ENCODE assay signal across 11 mouse cellular contexts in genomic region chr2:93339373-93340106, GRCm38 (mm10). TPM values are rescaled to one million over a fixed set of nuclear protein-coding genes. Genes with fewer than 3 reads are reported as not detected.
A peak's percentile ranks its signal among the peaks of the same experiment; 100 is the strongest.
DNase-seq lines count a peak whose midpoint lies in the region; ATAC-seq lines count a peak whose summit lies in the region.
"Had no signal": no experiment of that assay in that cellular context is flagged by ENCODE, and none has a peak within 500 bp of the region (broad histone marks: within the 10 kb centered on the region; RNA-seq: fewer than 3 reads in every experiment).

No protein-coding gene starts in this region.

- peak overlapping the region; percentile 13; the same call in 1 of the 2 replicates for H3K4me2 ChIP-seq in neural tube, embryonic 13.5 days
- no peak overlapping the region for H3K4me2 ChIP-seq in hindbrain, embryonic 12.5 days (replicated peaks)
- H3K4me2 ChIP-seq in neural tube, embryonic 15.5 days = no peak overlapping the region

- H3K4me3 ChIP-seq in neural tube, embryonic 13.5 days = no peak overlapping the region
- no peak overlapping the region for H3K4me3 ChIP-seq in hindbrain, embryonic 12.5 days
- no peak overlapping the region for H3K4me3 ChIP-seq in neural tube, embryonic 15.5 days (replicated peaks)
- H3K4me3 ChIP-seq: forebrain, embryonic 10.5 days had no signal

- no peaks in the 10 kb centered on the region for H3K9me3 ChIP-seq in neural tube, embryonic 13.5 days
- no peaks in the 10 kb centered on the region for H3K9me3 ChIP-seq in hindbrain, embryonic 12.5 days (replicated peaks)
- H3K9me3 ChIP-seq in neural tube, embryonic 15.5 days (replicated peaks) = no peaks in the 10 kb centered on the region
- H3K9me3 ChIP-seq: forebrain, embryonic 10.5 days had no signal

- 49% methylated on average over 9 of the region's 9 CpGs for WGBS in neural tube, embryonic 13.5 days
- 55% methylated on average over 9 of the region's 9 CpGs for WGBS in hindbrain, embryonic 12.5 days
- 35% methylated on average over 9 of the region's 9 CpGs for WGBS in neural tube, embryonic 15.5 days

- no peaks in the 10 kb centered on the region for H3K36me3 ChIP-seq in neural tube, embryonic 13.5 days
- H3K36me3 ChIP-seq in hindbrain, embryonic 12.5 days = no peaks in the 10 kb centered on the region
- no peaks in the 10 kb centered on the region for H3K36me3 ChIP-seq in neural tube, embryonic 15.5 days
- H3K36me3 ChIP-seq: forebrain, embryonic 10.5 days had no signal

- 0 out of 2 replicates have a peak, but pooled peaks have one; percentile 19 for ATAC-seq in neural tube, embryonic 13.5 days (ENCODE audit: low read depth)
- ATAC-seq in hindbrain, embryonic 12.5 days (ENCODE audit: low FRiP score) = no peak
- no peak for ATAC-seq in neural tube, embryonic 15.5 days (ENCODE audit: low FRiP score)
- ATAC-seq: inflammation-experienced regulatory T-cells, adult 6 months had no signal

- no peak for DNase-seq in neural tube, embryonic 10.5 days (ENCODE audit: extremely low spot score, low spot score)
- DNase-seq in lung, postnatal 14 days = peak; percentile 64
- DNase-seq in ovary, adult 18-20 months (ENCODE audit: low spot score) = no peak
- no peak for DNase-seq in layer of hippocampus, adult 9-10 months (ENCODE audit: low spot score)
- DNase-seq: layer of hippocampus, postnatal 36 days; thymus, postnatal 36 days had no signal

- H3K27ac ChIP-seq in neural tube, embryonic 13.5 days (replicated peaks) = peak overlapping the region; percentile 75
- peak overlapping the region; percentile 31 for H3K27ac ChIP-seq in hindbrain, embryonic 12.5 days
- H3K27ac ChIP-seq in neural tube, embryonic 15.5 days (replicated peaks) = peak overlapping the region; percentile 50
- H3K27ac ChIP-seq: forebrain, embryonic 10.5 days had no signal

- peaks cover 33% of the 10 kb centered on the region for H3K4me1 ChIP-seq in neural tube, embryonic 13.5 days (replicated peaks)
- peaks cover 31% of the 10 kb centered on the region for H3K4me1 ChIP-seq in hindbrain, embryonic 12.5 days
- peaks cover 23% of the 10 kb centered on the region for H3K4me1 ChIP-seq in neural tube, embryonic 15.5 days

- H3K9ac ChIP-seq in neural tube, embryonic 13.5 days = no peak overlapping the region; the same call in 1 of the 2 replicates
- H3K9ac ChIP-seq in hindbrain, embryonic 12.5 days = no peak overlapping the region
- no peak overlapping the region for H3K9ac ChIP-seq in neural tube, embryonic 15.5 days (replicated peaks)

- H3K27me3 ChIP-seq in neural tube, embryonic 13.5 days = no peaks in the 10 kb centered on the region
- H3K27me3 ChIP-seq in hindbrain, embryonic 12.5 days = no peaks in the 10 kb centered on the region
- H3K27me3 ChIP-seq in neural tube, embryonic 15.5 days (replicated peaks) = no peaks in the 10 kb centered on the region

RNA-seq across cellular contexts. Expression of gene Tspan18, which starts 5.2 kb away (rescaled TPM):
- polyA plus RNA-seq in neural tube, embryonic 13.5 days (2015; fragmentation: Nextera tagmentation; extraction: Ambion mirVana) = 41.8 and 43.5 TPM in 2 replicates
- polyA plus RNA-seq in hindbrain, embryonic 12.5 days (2016; fragmentation: Nextera tagmentation; extraction: Ambion mirVana) = 34.2 and 39.0 TPM in 2 replicates
- 22.0 and 29.3 TPM in 2 replicates for polyA plus RNA-seq in neural tube, embryonic 15.5 days (2015; fragmentation: Nextera tagmentation; extraction: Ambion mirVana)
- polyA plus RNA-seq: inflammation-experienced regulatory T-cells, adult 6 months had no signal
